Mouse (Mus musculus): ENCODE results near the gene Sh2d6. TPM values are rescaled to one million over a fixed set of nuclear protein-coding genes. Genes with fewer than 3 reads are reported as not detected.

Gene Sh2d6
- total RNA-seq, 2 experiments from 2014 or later: 0.18 to 0.25 TPM

Other genes with a start within 250 kb of the Sh2d6 start
- gene Sftpb, start 217.1 kb downstream of the Sh2d6 start, total RNA-seq (2015): 0.60 TPM in 1 of 2 replicates, not detected in the other
- gene Sftpb, start 217.1 kb downstream of the Sh2d6 start, total RNA-seq (2017): not detected in 2 replicates
- gene Usp39, start 176.5 kb downstream of the Sh2d6 start, total RNA-seq (2015): 36.8 and 42.1 TPM in 2 replicates
- 71.7 and 77.1 TPM in 2 replicates for gene Usp39, start 176.5 kb downstream of the Sh2d6 start, total RNA-seq (2017)
- gene 0610030E20Rik, start 174.4 kb downstream of the Sh2d6 start, total RNA-seq (2015): 34.0 and 40.5 TPM in 2 replicates
- 26.7 and 30.7 TPM in 2 replicates for gene 0610030E20Rik, start 174.4 kb downstream of the Sh2d6 start, total RNA-seq (2017)
- 0.20 and 2.3 TPM in 2 replicates for gene Tmem150a, start 166.3 kb downstream of the Sh2d6 start, total RNA-seq (2015)
- gene Tmem150a, start 166.3 kb downstream of the Sh2d6 start, total RNA-seq (2017): 0.26 and 0.45 TPM in 2 replicates
- gene Rnf181, start 154.8 kb downstream of the Sh2d6 start, total RNA-seq (2015): 69.3 and 70.0 TPM in 2 replicates
- 49.5 and 52.1 TPM in 2 replicates for gene Rnf181, start 154.8 kb downstream of the Sh2d6 start, total RNA-seq (2017)
- 15.4 and 20.0 TPM in 2 replicates for gene Vamp5, start 141.2 kb downstream of the Sh2d6 start, total RNA-seq (2015)
- gene Vamp5, start 141.2 kb downstream of the Sh2d6 start, total RNA-seq (2017): 6.5 and 12.4 TPM in 2 replicates
- gene Vamp8, start 131.0 kb downstream of the Sh2d6 start, total RNA-seq (2015): 219 and 236 TPM in 2 replicates
- gene Vamp8, start 131.0 kb downstream of the Sh2d6 start, total RNA-seq (2017): 199 and 241 TPM in 2 replicates
- 5.6 and 7.8 TPM in 2 replicates for gene Ggcx, start 107.4 kb downstream of the Sh2d6 start, total RNA-seq (2015)
- gene Ggcx, start 107.4 kb downstream of the Sh2d6 start, total RNA-seq (2017): 6.0 and 8.3 TPM in 2 replicates
- 181 and 183 TPM in 2 replicates for gene Mat2a, start 82.1 kb downstream of the Sh2d6 start, total RNA-seq (2015)
- gene Mat2a, start 82.1 kb downstream of the Sh2d6 start, total RNA-seq (2017): 95.4 and 105 TPM in 2 replicates
- 164 and 167 TPM in 2 replicates for gene Capg, start 22.7 kb upstream of the Sh2d6 start, total RNA-seq (2015)
- gene Capg, start 22.7 kb upstream of the Sh2d6 start, total RNA-seq (2017): 341 and 407 TPM in 2 replicates
- 6.4 and 7.0 TPM in 2 replicates for gene Elmod3, start 76.7 kb upstream of the Sh2d6 start, total RNA-seq (2015)
- gene Elmod3, start 76.7 kb upstream of the Sh2d6 start, total RNA-seq (2017): 8.6 and 10.2 TPM in 2 replicates
- 2.2 and 5.2 TPM in 2 replicates for gene Retsat, start 76.8 kb upstream of the Sh2d6 start, total RNA-seq (2015)
- gene Retsat, start 76.8 kb upstream of the Sh2d6 start, total RNA-seq (2017): 3.8 and 7.2 TPM in 2 replicates
- gene Tgoln1, start 95.3 kb upstream of the Sh2d6 start, total RNA-seq (2015): 50.5 and 53.2 TPM in 2 replicates
- 59.1 and 59.6 TPM in 2 replicates for gene Tgoln1, start 95.3 kb upstream of the Sh2d6 start, total RNA-seq (2017)